Mouse (Mus musculus): ENCODE measurements around the gene Dock6. TPM values are rescaled to one million over a fixed set of nuclear protein-coding genes. Genes with fewer than 3 reads are reported as not detected.
"Not testable (repeated sequence)": the region's sequence is repeated elsewhere in the genome, so short reads cannot be mapped to it uniquely, and the experiment has no call there.

The Dock6 gene
- polyA plus RNA-seq, 1 experiment from 2014 or later, result 41.8 TPM

- H3K27ac ChIP-seq, result no peak overlapping the region; the same call in 1 of the 2 replicates
- 38% methylated on average over 8 of the region's 8 CpGs for WGBS
- peak overlapping the region; percentile 12; the same call in 1 of the 2 replicates for H3K4me3 ChIP-seq (replicated peaks)
Measured at GRCm38 (mm10) chr9:21792644-21793043, 59.8 kb downstream of the Dock6 start.

DNA sequence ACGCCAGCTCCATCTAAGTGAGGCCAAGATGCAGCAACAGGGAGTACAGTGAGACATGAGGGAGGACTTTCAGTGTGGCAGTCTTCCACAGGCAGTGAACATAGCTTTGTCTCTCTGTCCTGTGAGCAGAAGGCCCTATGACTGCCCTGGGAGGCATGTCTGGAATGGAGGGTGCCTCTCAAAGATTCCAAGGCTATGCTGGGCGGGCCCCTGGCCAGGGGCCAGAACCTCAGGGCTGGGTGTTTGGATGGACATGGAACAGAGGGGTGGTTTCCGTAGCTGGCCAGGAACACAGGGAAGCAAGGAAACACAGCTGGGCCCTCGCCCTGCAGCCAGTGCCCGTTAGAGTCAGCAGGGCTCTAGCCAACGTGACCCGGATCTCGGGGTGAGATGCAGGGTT lies 60.6 kb downstream of the Dock6 start:
- H3K4me3 ChIP-seq (replicated peaks), result 0 out of 2 replicates have a peak overlapping the region, but pooled peaks have one; percentile 1
- no peak overlapping the region for H3K9ac ChIP-seq
- ATAC-seq (ENCODE audit: insufficient read depth, low FRiP score, low read depth), result no peak
- 62% methylated on average over 8 of the region's 8 CpGs for WGBS
- H3K4me2 ChIP-seq, result 0 out of 2 replicates have a peak overlapping the region, but pooled peaks have one; percentile 8
- H3K9me3 ChIP-seq, result no peaks in the 10 kb centered on the region
- H3K27me3 ChIP-seq (replicated peaks), result no peaks in the 10 kb centered on the region
- peaks cover 33% of the 10 kb centered on the region for H3K4me1 ChIP-seq
- H3K36me3 ChIP-seq, result peaks cover 30% of the 10 kb centered on the region
- 0 out of 2 replicates have a peak overlapping the region, but pooled peaks have one; percentile 26 for H3K27ac ChIP-seq

More at GRCm38 (mm10) chr9:21792644-21793043, 59.8 kb downstream of the Dock6 start:
- H3K9me3 ChIP-seq, result no peaks in the 10 kb centered on the region
- no peak overlapping the region for H3K9ac ChIP-seq
- peaks cover 41% of the 10 kb centered on the region for H3K4me1 ChIP-seq
- H3K4me2 ChIP-seq, result peak overlapping the region; percentile 37
- peaks cover 30% of the 10 kb centered on the region for H3K36me3 ChIP-seq
- no peak for ATAC-seq (ENCODE audit: insufficient read depth, low FRiP score, low read depth)
- H3K27me3 ChIP-seq (replicated peaks), result no peaks in the 10 kb centered on the region

- H3K4me1 ChIP-seq, result peaks cover 17% of the 10 kb centered on the region
- H3K9me3 ChIP-seq, result no peaks in the 10 kb centered on the region
- no peaks in the 10 kb centered on the region for H3K27me3 ChIP-seq (replicated peaks)
- H3K27ac ChIP-seq, result no peak overlapping the region
- H3K4me2 ChIP-seq, result no peak overlapping the region
- WGBS, result 76% methylated on average over 9 of the region's 9 CpGs
- peaks cover 7% of the 10 kb centered on the region; the same call in 1 of the 2 replicates for H3K36me3 ChIP-seq
- no peak overlapping the region for H3K9ac ChIP-seq
- no peak overlapping the region for H3K4me3 ChIP-seq (replicated peaks)
- ATAC-seq (ENCODE audit: insufficient read depth, low FRiP score, low read depth), result no peak
Measured at GRCm38 (mm10) chr9:21788234-21788633, 64.2 kb downstream of the Dock6 start.

GRCm38 (mm10) chr9:21787654-21788053 lies 64.8 kb downstream of the Dock6 start:
- Histone ChIP-seq H3K4me1 (peaks cover 11% of the 10 kb centered on the region), H3K36me3 (peaks cover 2% of the 10 kb centered on the region; the same call in 1 of the 2 replicates), H3K27me3 (replicated peaks) (no peaks in the 10 kb centered on the region), H3K4me2 (no peak overlapping the region), H3K9ac (no peak overlapping the region), H3K4me3 (replicated peaks) (no peak overlapping the region), H3K9me3 (no peaks in the 10 kb centered on the region), H3K27ac (no peak overlapping the region)
- 66% methylated on average over 5 of the region's 5 CpGs for WGBS
- no peak for ATAC-seq (ENCODE audit: insufficient read depth, low FRiP score, low read depth)

- H3K4me3 ChIP-seq (replicated peaks), result no peak overlapping the region
- H3K4me1 ChIP-seq, result peaks cover 4% of the 10 kb centered on the region
- no peak overlapping the region for H3K4me2 ChIP-seq
- H3K9me3 ChIP-seq, result no peaks in the 10 kb centered on the region
- ATAC-seq (ENCODE audit: insufficient read depth, low FRiP score, low read depth), result peak; percentile 23; the same call in 1 of the 2 replicates
- no peak overlapping the region for H3K9ac ChIP-seq
- WGBS, result 16% methylated on average over 6 of the region's 6 CpGs
- no peaks in the 10 kb centered on the region for H3K27me3 ChIP-seq (replicated peaks)
- H3K27ac ChIP-seq, result no peak overlapping the region
- peaks cover 2% of the 10 kb centered on the region; the same call in 1 of the 2 replicates for H3K36me3 ChIP-seq
Measured at GRCm38 (mm10) chr9:21786906-21787305, 65.5 kb downstream of the Dock6 start.

DNA sequence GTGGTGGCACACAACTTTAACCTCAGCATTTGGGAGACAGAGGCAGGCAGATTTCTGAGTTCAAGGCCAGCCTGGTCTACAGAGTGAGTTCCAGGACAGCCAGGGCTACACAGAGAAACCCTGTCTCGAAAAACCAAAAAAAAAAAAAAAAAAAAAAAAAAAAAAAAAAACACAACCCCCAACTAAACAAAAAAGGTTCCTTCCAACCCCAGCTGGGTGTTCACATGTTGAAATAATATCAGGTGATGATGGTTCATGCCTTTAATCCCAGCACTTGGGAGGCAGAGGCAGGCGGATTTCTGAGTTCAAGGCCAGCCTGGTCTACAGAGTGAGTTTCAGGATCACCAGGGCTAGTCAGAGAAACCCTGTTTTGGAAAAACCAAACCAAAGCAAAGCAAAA lies 66.1 kb downstream of the Dock6 start:
- H3K9ac ChIP-seq; H3K4me2 ChIP-seq; H3K9me3 ChIP-seq; H3K27me3 ChIP-seq (replicated peaks); H3K36me3 ChIP-seq; H3K27ac ChIP-seq; ATAC-seq (ENCODE audit: insufficient read depth, low FRiP score, low read depth); H3K4me1 ChIP-seq; H3K4me3 ChIP-seq (replicated peaks): not testable (repeated sequence)
- WGBS, result 91% methylated on average over 2 of the region's 2 CpGs

- Histone ChIP-seq H3K27ac (no peak overlapping the region; the same call in 1 of the 2 replicates), H3K4me3 (replicated peaks) (no peak overlapping the region), H3K36me3 (peaks cover 16% of the 10 kb centered on the region), H3K9ac (no peak overlapping the region), H3K27me3 (replicated peaks) (no peaks in the 10 kb centered on the region), H3K4me2 (no peak overlapping the region), H3K9me3 (no peaks in the 10 kb centered on the region), H3K4me1 (no peaks in the 10 kb centered on the region)
- ATAC-seq (ENCODE audit: insufficient read depth, low FRiP score, low read depth), result no peak
- WGBS, result 78% methylated on average over 7 of the region's 7 CpGs
Measured at GRCm38 (mm10) chr9:21784517-21785307, 67.7 kb downstream of the Dock6 start.

- Histone ChIP-seq H3K4me2 (no peak overlapping the region), H3K36me3 (peaks cover 39% of the 10 kb centered on the region), H3K4me3 (replicated peaks) (no peak overlapping the region), H3K4me1 (no peaks in the 10 kb centered on the region), H3K27me3 (replicated peaks) (no peaks in the 10 kb centered on the region), H3K9ac (no peak overlapping the region), H3K9me3 (no peaks in the 10 kb centered on the region), H3K27ac (no peak overlapping the region)
- WGBS, result 72% methylated on average over 15 of the region's 15 CpGs
- no peak for ATAC-seq (ENCODE audit: insufficient read depth, low FRiP score, low read depth)
Measured at GRCm38 (mm10) chr9:21781657-21782468, 70.6 kb downstream of the Dock6 start.

GRCm38 (mm10) chr9:21777726-21778125 lies 74.7 kb downstream of the Dock6 start:
- no peaks in the 10 kb centered on the region for H3K4me1 ChIP-seq
- WGBS, result 74% methylated on average over 3 of the region's 3 CpGs
- peaks cover 65% of the 10 kb centered on the region for H3K36me3 ChIP-seq
- H3K4me3 ChIP-seq (replicated peaks), result no peak overlapping the region
- no peaks in the 10 kb centered on the region for H3K27me3 ChIP-seq (replicated peaks)
- H3K9me3 ChIP-seq, result no peaks in the 10 kb centered on the region
- no peak overlapping the region for H3K4me2 ChIP-seq
- no peak overlapping the region for H3K27ac ChIP-seq
- no peak for ATAC-seq (ENCODE audit: insufficient read depth, low FRiP score, low read depth)
- H3K9ac ChIP-seq, result no peak overlapping the region

GRCm38 (mm10) chr9:21774353-21774752 lies 78.1 kb downstream of the Dock6 start:
- Histone ChIP-seq H3K9ac (no peak overlapping the region), H3K27ac (no peak overlapping the region), H3K9me3 (no peaks in the 10 kb centered on the region), H3K4me2 (no peak overlapping the region), H3K36me3 (peaks cover 62% of the 10 kb centered on the region), H3K4me1 (no peaks in the 10 kb centered on the region), H3K27me3 (replicated peaks) (no peaks in the 10 kb centered on the region), H3K4me3 (replicated peaks) (no peak overlapping the region)
- no peak for ATAC-seq (ENCODE audit: insufficient read depth, low FRiP score, low read depth)
- 88% methylated on average over 16 of the region's 16 CpGs for WGBS

DNA sequence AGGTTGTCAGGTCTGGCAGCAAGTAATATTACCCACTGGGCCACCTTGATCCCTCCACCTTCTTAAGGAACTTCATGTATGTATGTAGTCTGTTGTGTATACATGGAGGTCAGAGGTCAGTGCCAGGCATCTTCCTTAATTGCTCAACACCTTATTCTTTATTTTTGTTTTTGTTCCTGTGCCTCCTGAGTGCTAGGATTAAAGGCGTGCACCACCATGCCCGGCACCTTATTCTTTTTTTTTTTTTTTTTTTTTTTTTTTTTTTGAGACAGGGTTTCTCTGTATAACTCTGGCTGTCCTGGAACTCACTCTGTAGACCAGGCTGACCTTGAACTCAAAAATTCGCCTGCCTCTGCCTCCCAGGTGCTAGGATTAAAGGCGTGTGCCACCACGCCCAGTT lies 79.0 kb downstream of the Dock6 start:
- WGBS, result 73% methylated on average over 5 of the region's 5 CpGs
- peaks cover 56% of the 10 kb centered on the region for H3K36me3 ChIP-seq
- not testable (repeated sequence) for H3K4me1 ChIP-seq; H3K4me3 ChIP-seq (replicated peaks); H3K9ac ChIP-seq; H3K4me2 ChIP-seq; H3K27ac ChIP-seq; ATAC-seq (ENCODE audit: insufficient read depth, low FRiP score, low read depth); H3K27me3 ChIP-seq (replicated peaks); H3K9me3 ChIP-seq

All from stomach, embryonic 15.5 days (tissue).